Mouse (Mus musculus) layer of hippocampus, postnatal 25 days (tissue): ENCODE measurements around the gene Pttg1ip. TPM values are rescaled to one million over a fixed set of nuclear protein-coding genes. Genes with fewer than 3 reads are reported as not detected.

Source experiments
- DNase-seq, 2 experiments: peaks; one replicate each; pipeline ENCODE4 v3.0.0; 2022; ENCODE audit warnings: mixed read lengths in 2 of 2, low spot score in 1 of 2; ENCODE audit errors: extremely low spot score in 1 of 2
- total RNA-seq, 2 experiments: library from RNA; stranded (reverse); gene quantifications; 2 replicates each; pipeline ENCODE4 v1.2.3; 2021

Pttg1ip gene
- 10 to 100 TPM; 68.2 to 69.4 TPM for total RNA-seq

DNA sequence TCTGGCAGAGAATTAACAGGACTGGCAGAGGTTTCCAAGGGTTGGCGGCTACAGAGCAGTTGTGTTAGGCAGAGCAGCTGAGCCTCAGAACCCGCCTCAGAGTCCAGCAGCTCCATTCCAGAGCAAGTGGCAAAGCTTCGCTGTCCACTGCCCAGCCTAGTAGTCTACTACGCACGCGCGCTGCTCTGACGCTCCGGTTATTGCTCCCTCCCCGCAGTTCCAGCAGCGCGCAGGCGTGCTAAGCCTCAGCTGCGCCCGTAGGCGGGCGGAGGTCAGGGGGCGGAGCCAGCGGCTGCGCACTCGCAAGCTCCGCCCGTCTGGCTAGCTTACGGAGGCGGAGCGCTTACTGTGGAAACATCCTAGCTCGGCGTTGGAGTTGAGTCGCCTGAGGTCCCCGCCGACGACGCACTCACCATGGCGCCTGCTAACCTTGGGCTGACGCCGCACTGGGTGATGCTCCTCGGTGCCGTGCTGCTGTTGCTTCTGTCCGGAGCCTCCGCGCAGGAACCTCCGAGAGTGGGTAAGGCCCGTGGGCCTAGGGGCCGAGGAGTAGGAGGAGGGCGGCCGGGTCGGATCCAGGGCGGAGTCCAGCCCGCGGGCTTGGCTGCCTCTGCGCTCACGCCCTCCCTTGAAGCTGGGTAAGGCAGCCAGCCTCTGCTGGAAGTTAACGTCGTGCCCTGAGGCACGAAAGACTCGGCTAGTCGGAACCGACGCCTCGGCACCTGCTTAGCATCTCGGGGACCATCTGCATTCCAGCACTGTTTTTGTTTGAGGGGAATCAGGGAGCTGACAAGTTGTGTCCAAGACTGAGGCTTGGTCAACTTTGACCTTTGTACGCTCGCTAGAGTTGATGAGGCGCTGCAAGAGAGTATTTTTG is at the start of gene Pttg1ip:
TSS of gene Pttg1ip (plus strand) at position 313 of the 877 bp plus-strand sequence.
- peak; percentile 85 to 88 for DNase-seq

GRCm38 (mm10) chr10:77532020-77532413 is 49.5 kb upstream of the Pttg1ip start:
- no peak for DNase-seq

GRCm38 (mm10) chr10:77536727-77537126 is 44.8 kb upstream of the Pttg1ip start:
- no peak for DNase-seq

GRCm38 (mm10) chr10:77537215-77538209 is 44.0 kb upstream of the Pttg1ip start:
- DNase-seq, result no peak

GRCm38 (mm10) chr10:77539320-77539945 is 42.1 kb upstream of the Pttg1ip start:
- DNase-seq, result no peak

GRCm38 (mm10) chr10:77540576-77541102 is 40.9 kb upstream of the Pttg1ip start:
- DNase-seq, result no peak

DNA sequence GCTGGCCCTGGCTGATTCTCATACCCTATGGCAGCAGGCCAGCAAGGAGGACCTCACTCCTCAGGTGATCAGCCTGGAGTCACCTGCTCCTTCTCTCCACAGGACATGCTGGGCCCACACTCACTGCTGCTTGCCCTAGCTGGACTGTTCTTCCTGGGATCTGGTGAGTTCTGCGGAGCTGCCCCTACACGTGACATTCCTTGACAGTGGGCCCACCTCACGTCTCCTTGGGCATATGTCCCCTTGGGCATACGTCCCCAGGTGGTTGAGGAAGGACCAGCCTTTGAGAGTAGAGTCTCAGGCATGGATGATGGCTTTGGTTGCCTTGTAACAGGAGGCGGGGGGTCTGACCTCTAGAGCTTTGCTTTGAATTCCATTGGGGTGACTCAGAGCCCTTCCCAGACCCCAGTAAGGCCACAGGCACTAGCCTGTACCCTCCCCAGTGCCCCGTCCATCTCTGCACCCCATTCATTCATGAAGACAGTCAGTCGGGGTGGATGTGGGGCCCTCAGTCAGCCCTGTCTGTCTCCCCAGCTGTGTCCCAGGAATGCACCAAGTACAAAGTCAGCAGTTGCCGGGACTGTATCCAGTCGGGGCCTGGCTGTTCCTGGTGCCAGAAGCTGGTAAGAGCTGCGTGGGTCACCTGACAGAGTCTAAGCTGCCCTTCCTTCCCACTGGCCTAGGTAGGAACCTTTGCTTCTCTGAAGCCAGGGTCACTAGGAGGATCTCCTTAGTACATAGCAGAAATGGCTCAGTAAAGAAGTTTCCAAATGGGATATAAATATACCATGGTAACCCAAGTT is 39.5 kb upstream of the Pttg1ip start:
- no peak for DNase-seq

GRCm38 (mm10) chr10:77543226-77543625 is 38.3 kb upstream of the Pttg1ip start:
- DNase-seq, result peak in 1 of 2 experiments; percentile 46

DNA sequence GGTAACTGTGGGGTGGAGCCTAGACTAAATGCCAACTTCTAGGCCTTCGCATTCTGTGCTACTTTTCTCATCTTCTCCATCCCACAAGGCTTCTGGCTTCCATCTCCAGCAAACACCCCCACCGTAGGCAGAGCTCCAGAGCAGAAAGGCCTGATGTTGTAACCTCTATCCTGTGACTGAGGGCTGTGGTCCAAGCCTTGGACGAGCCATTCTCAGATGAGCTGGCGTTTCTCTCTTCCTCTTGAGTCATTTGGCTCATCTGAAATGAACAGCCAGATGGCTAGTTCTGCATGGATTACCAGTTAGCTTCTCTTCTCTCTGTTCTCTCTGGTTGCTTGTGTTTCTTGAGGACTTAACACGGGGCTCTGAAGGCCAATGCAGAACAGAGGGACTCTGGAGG is 36.6 kb upstream of the Pttg1ip start:
- DNase-seq, result no peak

GRCm38 (mm10) chr10:77548576-77548975 is 32.9 kb upstream of the Pttg1ip start:
- DNase-seq, result no peak

- DNase-seq, result no peak
Measured at GRCm38 (mm10) chr10:77550874-77551273, 30.6 kb upstream of the Pttg1ip start.

DNA sequence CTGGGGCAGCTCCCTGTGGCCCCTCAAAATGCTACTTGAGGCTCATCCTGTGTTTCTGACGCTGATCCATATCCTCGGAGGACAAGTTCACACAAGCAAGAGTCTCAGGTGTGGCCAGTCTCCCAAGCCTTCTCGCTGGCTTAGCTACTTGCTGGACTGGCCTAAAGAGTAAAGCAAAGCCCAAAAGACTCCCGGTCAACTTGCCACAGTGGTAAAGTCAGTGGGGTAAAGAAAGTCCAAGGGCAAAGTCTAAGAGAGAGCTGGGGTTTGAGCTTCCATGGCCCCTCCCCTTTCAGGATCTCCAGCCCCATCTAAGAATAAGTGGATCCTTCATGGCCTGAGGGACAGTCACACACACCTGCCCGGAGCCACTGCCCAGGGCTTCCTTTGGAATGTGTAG is 29.4 kb upstream of the Pttg1ip start:
- DNase-seq, result no peak

GRCm38 (mm10) chr10:77553285-77553684 is 28.2 kb upstream of the Pttg1ip start:
- no peak for DNase-seq

- DNase-seq, result no peak
Measured at GRCm38 (mm10) chr10:77554918-77555317, 26.6 kb upstream of the Pttg1ip start.

- DNase-seq, result no peak
Measured at GRCm38 (mm10) chr10:77556631-77557030, 24.9 kb upstream of the Pttg1ip start.

DNA sequence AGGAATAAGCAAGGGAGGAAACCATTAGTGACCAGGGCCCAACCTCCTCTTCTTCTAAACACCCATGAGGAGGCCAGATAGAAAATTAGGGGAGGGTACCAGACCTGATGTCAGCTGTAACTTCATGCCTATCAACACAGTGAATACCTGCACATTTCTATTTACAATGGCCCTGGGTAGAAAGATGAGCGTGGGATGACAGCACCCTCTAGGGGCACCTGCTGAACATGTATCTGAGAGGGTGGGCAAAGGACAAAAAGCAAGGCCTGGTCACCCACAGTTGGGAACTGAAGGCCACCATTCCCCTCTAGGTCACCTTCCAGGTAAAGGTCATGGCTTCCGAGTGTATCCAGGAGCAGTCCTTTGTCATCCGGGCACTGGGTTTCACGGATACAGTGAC is 23.9 kb upstream of the Pttg1ip start:
- no peak for DNase-seq

DNA sequence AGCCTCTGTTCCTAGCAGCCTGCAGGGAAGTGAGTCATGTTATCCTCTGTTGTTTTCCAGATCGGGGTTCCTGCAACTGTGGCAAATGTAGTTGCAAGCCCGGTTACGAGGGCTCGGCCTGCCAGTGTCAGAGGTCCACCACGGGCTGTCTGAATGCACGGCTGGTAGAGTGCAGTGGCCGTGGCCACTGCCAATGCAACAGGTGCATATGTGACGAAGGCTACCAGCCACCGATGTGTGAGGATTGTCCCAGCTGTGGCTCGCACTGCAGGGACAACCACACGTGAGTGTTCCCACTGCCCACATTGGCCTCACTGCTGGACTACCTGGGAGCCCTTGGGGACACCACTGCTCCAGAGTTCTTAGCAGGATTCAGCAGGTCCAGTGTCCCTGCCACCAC is 21.4 kb upstream of the Pttg1ip start:
- no peak for DNase-seq

DNA sequence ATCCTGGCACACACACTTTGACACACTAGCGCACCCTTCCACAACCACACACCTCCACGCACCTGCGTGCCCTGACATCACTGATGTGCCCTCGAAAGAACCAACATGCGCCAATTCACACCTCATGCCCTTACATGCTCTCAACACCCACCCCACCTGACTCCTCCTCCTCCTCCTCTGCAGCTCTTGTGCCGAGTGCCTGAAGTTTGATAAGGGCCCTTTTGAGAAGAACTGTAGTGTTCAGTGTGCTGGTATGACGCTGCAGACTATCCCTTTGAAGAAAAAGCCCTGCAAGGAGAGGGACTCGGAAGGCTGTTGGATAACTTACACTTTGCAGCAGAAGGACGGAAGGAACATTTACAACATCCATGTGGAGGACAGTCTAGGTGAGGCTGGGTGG is 20.7 kb upstream of the Pttg1ip start:
- DNase-seq, result no peak

- DNase-seq, result no peak
Measured at GRCm38 (mm10) chr10:77561508-77561907, 20.0 kb upstream of the Pttg1ip start.

GRCm38 (mm10) chr10:77565005-77565404 is 16.5 kb upstream of the Pttg1ip start:
- DNase-seq, result no peak
